Mouse (Mus musculus) common myeloid progenitor, adult 5-6 weeks (primary cell): Measurements from ENCODE around the gene Gm20696. TPM values are rescaled to one million over a fixed set of nuclear protein-coding genes. Genes with fewer than 3 reads are reported as not detected.

Source experiments
- ATAC-seq: replicated peaks from 2 replicates; pipeline ENCODE4 v1.8.0; 2016; ENCODE audit warnings: low read depth, mild to moderate bottlenecking, moderate TSS enrichment, inconsistent platforms; ENCODE audit not compliant: poor library complexity, severe bottlenecking
- total RNA-seq: library from RNA; stranded (forward); fragments of 200-1000, 187-1606 nt; gene quantifications from 2 replicates; pipeline ENCODE4 v1.2.3, GENCODE M21; 2017

The Gm20696 gene
- total RNA-seq = 4.0 and 4.3 TPM in 2 replicates

DNA sequence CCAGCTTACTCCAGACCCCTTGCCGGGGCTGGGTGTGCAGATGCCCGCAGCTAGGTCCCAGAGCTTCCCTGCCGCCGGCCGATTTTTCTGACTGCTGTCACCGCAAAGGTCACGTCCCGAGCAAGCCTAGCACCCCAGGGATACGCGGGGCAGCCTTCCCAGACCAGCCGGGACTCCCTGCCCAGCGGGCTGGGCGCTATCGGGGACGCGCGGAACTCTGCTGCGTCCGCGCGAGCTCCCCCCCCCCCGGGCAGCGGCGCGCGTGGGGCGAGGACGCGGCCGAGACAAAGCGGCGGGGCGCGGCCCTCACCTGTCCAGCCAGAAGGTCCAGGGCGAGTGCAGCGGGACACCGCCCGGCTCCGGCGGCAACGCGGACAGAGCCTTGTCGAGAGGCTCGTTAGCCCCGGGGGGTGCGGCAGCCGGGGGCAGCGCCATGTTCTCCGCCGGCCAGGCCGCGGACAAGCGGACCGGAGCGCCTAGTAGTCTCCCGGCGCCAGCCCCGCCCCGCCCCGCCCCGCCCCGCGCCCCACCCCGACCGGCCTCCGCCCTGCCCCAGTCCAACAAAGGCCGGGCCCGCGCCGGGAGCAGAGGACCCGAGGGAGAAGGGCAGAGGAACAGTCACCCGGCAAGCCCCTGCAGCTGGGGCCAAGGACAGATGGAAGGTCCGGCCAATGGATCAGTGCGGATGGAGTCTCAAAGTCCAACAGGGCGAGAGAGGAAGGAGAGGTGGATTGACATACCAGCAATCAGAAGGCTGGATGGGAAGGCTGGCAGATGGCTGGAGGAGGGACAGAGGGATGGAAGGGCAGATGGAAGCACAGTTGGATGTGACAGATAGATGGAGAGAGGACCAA, at the start of gene Gm20696, which contains the start of gene Eif4e3:
Gene Gm20696, minus strand, starts transcription at position 480 of the 854 bp plus-strand sequence.
Gene Eif4e3, minus strand, starts transcription at position 454 of the 854 bp plus-strand sequence.
- ATAC-seq = peak; percentile 43

DNA sequence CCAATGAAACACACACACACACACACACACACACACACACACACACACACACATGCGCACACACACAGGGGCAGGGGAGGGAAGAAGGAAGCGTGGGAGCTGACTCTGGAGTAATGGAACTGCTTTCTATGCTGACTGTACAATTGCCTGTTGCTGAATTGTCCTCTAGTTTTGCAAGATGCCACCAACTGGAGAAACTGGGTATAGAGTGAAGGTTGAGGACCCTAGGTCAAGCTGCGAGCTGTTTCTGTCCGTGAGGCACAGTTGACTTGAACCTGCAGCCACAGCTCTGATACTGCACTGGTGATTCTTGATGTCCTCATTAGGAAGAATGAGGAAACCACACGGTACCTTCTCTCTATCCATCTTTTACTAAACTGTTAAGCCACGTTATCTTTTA, 49.3 kb upstream of the Gm20696 start:
- ATAC-seq = 0 out of 2 replicates have a peak, but pooled peaks have one; percentile 42

DNA sequence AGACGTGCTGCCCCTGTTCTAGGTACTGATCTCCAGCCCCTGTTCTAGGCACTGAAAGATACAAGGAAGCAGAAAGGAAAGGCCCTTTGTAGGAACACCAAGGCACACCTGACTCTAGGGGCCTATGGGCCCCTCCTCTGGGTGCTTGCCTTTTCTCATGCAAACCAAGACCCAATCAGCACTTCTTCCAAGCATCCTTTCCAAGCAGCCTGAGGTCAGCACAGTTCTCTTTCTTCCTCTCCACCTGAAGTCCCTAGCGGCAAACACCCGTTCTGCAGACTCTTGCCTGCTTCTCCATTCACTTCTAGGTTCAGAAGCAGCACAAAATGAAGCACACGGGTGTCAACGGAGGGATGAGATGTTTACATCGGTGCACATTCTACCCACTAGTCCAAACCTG, 48.6 kb upstream of the Gm20696 start:
- ATAC-seq = no peak

DNA sequence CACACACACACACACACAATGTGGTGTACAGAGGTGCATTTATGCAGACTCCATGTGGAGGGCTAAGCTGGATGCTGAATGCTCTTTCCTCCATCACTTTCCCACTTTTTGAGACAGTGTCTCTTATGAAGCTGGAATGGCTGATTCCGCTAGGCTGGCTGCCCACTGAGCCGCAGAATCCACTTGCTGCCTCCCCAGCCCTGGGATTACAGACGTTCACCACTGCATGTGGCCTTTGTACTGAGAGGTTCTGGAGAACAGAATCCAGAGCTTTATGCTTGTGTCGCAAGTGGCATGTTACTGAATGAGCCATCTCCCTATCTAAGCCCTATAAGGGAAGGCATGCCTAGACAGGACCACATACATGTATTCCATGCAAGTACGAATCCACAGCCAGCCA, 46.7 kb upstream of the Gm20696 start:
- ATAC-seq = no peak

DNA sequence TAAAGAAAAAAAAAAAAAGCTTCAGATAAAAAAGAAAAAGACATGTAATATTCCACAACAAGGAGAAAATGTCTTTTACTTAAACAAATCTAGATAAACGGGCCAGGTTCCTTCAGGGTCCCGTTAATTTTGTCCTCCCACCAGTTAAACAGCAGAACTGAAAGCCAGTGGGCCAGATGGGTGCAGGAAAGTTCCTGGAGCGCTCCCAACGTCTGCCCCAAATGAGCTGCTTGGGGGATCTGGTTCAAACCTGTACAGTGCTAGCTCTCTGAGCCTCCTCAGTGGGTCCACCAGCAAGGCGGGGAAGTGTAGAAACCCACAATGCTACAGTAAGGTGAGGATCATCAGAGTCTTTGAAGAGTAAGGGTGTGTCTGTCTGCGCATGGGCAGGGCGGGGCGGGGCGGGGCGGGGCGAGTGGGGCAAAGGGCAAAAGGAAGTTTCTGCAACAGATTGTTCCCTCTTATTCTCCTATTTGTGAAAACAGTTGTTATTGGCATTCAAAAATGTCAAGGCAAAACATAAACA, 45.0 kb upstream of the Gm20696 start:
- no peak for ATAC-seq

DNA sequence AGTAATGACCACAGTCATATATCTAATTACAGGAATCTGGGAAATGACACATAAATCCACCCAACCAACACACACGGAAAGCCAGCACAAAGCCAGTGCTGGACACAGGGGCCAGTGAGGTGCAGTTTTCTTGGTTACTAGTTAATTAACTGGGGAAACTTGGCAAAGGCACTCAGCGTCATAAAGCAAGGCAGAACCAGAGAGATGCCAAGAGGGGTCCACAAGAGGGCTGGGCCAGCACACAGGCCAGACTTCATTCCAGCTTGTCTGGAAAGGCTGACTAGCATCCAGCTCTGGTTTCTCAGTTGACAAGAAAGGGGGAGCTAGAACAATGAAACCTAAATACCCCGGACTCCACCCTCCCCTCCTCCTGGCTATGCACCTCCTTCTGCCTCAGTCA, 33.9 kb upstream of the Gm20696 start:
- ATAC-seq = no peak

DNA sequence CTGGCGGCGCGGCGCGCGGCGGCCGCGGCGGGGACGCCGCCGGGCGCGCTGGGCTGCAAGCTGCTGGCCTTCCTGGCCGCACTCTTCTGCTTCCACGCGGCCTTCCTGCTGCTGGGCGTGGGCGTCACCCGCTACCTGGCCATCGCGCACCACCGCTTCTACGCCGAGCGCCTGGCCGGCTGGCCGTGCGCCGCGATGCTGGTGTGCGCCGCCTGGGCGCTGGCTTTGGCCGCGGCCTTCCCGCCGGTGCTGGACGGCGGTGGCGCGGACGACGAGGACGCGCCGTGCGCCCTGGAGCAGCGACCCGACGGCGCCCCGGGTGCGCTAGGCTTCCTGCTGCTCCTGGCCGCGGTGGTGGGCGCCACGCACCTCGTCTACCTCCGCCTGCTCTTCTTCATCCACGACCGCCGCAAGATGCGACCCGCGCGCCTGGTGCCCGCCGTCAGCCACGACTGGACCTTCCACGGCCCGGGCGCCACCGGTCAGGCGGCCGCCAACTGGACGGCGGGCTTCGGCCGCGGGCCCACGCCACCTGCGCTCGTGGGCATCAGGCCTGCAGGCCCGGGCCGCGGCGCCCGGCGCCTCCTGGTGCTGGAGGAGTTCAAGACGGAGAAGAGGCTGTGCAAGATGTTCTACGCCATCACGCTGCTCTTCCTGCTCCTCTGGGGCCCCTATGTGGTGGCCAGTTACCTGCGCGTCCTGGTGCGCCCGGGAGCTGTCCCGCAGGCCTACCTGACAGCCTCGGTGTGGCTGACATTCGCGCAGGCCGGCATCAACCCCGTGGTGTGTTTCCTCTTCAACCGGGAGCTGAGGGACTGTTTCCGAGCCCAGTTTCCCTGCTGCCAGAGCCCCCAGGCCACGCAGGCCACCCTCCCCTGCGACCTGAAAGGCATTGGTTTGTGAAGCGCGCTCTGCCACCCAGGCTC, 26.6 kb upstream of the Gm20696 start:
- no peak for ATAC-seq

DNA sequence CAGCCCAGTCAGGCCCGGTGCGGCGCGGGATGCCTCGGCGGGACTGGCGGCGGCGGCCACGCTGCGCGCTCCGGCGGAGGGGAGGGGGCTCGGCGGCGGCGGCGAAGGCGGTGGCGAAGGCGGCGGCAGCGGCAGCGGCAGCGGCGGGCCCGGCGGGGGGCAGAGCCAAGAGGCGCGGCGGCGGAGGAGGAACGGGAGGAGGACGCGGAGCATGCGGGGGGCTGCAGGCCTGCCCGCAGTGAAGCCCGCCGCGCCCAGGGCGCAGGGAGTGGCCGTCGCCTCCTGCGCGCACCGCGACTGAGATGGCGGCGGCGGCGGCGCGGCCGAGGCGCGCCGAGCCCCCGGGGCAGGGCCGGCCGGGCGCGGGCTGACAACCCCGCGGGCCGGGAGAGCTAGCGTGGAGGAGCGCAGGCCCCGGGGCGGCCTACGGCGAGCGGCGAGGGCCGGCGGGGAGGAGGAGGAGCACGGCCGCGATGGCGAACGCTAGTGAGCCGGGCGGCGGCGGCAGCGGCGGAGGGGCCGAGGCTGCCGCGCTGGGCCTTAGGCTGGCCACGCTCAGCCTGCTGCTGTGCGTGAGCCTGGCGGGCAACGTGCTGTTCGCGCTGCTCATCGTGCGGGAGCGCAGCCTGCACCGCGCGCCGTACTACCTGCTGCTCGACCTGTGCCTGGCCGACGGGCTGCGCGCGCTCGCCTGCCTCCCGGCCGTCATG, 25.8 kb upstream of the Gm20696 start, which contains the start of gene Gpr27:
Gene Gpr27, plus strand, starts transcription at position 474 of the 710 bp plus-strand sequence.
- ATAC-seq = 0 out of 2 replicates have a peak, but pooled peaks have one; percentile 29

DNA sequence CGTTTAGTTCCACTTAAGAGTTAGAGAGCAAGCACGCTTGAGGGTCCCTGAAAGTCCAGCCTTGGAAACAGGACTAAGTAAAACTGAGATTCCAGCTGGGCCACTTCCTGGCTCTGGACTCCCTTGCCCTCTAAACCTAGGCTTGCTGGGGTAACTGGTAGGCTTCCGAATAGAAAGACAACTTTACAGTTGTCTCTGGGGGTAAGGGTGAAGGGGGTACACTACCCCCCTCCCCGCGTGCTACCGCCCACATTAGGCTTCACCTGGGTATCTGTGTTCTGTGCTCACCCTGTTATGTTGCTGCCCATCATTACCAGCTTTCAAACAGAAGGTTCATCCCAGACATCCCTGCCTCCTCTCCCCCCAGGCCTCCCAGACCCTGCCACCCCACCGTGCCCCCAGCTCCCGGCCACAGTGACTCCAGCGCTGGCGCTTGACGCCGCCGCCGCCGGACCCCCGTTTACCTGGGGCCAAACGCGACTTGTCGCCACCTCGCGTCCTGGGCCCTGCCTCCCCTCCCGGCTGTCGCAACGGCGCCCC, 25.1 kb upstream of the Gm20696 start:
- no peak for ATAC-seq

DNA sequence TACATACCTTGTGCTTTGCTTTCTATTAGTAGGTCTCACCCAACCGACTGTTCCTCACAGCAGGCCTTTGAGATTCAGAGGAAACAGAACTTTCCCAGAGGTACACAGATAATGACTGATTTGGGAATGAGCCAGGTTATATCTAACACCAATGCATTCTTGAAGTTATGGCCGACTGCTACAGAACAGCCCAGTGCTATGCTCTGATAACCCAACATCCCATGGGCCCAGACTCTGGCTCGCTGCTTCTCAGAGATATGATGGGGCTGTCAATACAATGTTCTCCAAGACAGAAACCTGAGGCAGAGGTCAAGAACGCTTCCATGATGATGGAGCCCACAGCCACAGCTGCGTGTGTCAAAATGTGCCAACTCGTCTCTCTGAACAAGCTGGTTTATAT, 21.9 kb upstream of the Gm20696 start:
- no peak for ATAC-seq

DNA sequence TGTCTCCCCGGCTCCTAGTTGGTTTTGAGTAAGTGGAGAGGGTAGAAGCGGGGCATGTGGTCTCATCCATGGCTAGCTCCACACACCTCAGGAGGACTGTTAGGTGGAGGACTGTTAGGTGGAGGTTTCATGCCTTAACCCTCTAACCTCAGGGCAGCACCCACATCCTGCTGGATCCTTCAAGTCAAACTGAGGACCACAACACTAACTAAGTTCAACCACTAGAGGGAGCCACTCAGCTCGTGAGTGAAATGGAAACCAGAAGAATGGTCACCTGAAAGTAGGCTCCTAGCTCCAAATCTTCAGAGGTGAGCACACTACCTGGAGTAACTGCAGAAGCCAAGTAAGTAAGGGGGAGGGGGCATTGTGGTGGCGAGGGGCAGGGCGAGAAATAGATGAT, 18.3 kb upstream of the Gm20696 start:
- ATAC-seq = peak; percentile 84

DNA sequence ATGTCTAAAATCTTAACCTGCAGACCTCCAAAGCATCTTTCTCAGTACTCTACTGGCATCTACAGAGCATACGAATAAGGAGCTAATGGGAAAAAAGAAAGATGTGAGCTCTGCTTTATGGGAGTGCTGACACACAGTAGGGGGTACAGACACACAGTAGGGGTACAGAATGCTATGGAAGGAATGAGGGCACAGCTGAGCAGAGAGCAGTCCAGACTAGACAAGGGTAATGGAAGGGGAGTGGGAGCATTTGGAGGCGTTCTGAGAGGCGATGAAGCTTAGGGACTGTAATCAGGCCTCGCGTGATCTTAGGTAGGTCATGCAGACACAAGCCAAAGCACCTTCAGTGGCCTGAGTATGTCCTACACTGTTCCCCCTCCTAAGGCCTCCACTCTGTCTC, 17.4 kb upstream of the Gm20696 start:
- no peak for ATAC-seq

DNA sequence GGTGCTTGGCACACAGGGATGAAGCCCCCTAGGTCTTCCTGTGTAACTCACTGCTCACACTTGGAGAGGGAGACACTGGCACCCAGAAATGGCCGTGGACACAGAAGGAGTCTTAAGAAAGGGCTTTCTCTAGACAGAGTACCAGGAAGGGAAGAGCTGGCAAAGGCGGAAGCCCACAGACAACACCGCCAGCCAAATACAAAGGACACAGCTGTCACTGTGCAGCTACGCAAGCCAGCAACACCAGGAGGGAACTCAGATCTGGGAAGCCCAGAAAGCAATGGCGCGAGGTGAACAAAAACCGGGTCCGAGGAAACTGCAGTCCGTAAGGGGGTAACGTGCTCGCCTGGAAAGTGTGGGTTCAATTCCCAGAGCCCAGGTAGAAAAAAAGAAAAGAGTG, 11.5 kb upstream of the Gm20696 start:
- ATAC-seq = no peak

DNA sequence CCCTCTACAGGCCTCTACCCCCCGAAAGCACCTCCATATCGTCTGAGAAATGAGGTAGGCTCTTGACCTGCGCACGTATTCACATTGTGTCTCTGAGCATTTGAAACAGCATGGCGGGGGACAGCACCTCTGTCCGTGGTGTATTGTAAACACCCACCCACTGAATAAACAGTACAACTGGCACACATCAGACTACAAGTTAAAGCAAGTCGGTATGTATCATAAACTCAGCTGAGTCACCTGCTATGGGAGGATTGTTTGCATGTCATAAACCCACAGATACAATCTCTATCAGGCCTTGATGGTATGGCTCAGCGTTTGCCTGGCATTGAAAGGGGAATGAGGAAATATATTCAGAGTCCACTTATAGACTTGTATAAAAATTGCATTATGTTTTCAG, 10.7 kb upstream of the Gm20696 start:
- no peak for ATAC-seq

DNA sequence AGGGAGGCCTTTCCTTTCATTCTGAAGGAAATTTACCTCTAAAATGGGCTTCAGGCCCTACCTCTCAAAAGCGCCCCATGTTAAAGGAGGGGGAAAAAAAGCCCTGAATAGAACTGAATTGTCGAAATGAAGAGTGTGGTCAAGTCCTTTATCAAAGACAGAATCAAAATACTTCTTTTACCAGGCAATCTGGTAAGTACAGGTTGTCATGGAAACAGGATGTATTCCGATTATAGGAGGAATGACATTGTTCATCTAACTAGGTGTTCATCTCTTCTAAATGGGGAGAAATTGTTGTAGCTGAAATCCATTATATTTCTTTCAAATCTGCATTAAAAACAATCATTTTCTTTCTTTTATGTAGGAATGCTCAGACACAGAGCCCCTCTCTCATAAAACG, 7.9 kb upstream of the Gm20696 start:
- ATAC-seq = no peak

DNA sequence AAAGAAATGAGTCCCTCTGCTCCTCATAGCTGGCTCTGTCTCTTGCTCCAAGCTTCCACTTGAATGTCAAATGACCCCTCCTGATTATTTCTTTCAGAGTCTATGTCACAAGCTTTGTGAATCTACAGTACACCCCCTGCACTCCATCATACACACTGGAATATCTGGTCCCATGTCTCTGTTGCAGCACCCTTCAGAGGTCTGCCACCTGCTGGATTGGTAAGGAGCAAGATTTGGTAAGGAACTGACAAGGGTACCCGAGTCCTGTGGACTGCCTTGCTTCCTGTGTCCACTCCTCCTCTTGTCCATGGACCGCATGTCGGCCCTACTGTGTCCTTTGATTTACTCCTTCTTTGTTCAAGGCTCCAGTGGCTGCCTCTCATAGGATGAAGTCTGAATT, 5.2 kb upstream of the Gm20696 start:
- ATAC-seq = no peak

DNA sequence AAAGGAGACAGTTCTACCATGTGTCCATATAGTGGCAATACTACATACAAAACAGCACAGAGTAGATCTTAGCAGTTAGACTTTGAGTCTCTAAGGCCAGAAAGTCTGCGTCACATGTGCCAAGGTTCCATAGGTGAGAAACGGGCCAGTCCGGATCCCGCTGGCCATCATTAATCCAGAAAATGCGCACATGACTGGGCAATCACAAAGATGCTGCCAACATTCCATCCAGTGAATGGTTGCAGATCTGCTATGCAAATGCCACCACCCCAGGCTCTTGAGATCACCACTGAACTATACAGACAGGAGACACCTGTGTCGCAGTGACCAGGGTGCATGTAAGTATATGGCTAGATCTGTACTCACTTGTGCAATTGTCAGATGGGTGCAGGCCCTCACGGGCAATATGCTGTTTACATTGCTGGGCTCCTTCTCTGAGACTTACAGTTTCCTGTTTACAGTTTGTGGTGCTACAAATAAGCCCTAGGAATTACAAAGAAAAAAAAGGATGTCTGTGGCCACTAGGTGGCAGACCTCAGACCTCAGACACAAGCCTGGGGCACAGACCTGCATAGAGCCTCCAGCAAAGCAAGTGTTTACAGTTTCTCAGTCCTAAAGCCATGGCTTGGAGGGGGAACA, 4.0 kb upstream of the Gm20696 start:
- peak; percentile 64 for ATAC-seq

DNA sequence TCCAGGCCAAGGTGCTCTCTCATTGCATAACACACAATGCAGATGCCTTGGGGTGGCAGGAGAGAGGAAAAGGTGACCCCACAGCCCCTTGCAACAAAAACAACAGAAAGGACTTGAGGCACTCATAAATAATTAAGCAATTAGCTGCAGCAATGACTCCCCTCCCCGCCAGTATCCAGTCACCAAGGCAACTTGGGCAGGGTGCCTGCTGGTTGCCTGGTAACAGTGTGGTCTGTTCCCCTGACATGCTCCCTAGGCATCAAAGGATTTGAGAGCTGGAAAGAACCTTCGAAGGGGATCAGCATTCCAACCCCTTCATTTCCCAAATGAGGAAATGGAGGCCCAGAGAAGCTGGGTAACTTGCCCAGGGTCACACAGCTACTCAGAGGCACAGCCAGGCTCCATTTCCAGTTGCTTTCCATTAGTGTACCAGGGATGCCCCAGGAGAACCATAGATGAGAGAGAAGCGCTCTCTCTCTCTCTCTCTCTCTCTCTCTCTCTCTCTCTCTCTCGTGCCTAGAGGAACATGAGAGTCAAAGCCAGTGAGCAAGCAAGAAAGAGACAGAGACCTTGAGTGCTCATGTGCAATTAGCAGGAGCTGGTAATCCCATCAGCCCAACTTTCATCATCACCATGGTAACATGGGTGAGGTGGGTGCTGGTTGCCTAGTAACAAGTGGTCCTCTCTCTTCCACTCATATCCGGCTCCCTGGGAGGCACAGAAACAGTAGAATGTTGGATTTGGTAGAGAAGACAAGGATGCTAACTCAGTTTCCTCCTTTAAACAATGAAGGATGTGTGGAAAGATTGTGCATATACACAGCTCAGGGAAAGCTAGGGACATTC, 3.1 kb upstream of the Gm20696 start:
- no peak for ATAC-seq
